Mouse (Mus musculus) heart, adult 2 months (tissue): ENCODE results near the gene Csnk1g2.

Experiments used
- CTCF ChIP-seq: fragments of 200-600 bp; IDR thresholded peaks from 2 replicates; pipeline ENCODE4 v1.8.1; 2022; ENCODE audit warnings: antibody characterized with exemption, mild to moderate bottlenecking, moderate library complexity
- EP300 ChIP-seq: fragments of 200-500 bp; IDR thresholded peaks from 2 replicates; pipeline ENCODE4 v1.6.1; 2011; ENCODE audit warnings: low read depth, low read length, control low read depth; ENCODE audit not compliant: insufficient read depth

GRCm38 (mm10) chr10:80669737-80670485 is 47.3 kb downstream of the Csnk1g2 start:
- no peak for TF ChIP-seq CTCF
- TF ChIP-seq EP300, result peak; percentile 57; the same call in 1 of the 2 replicates
